Mouse (Mus musculus): ENCODE measurements at regions not wholly inside any gene's neighbourhood (a gene's known extent, or its start where the extent isn't known, plus 50 kb on each side); places are given as distances from the start of the nearest gene placed in this dataset.

- TF ChIP-seq CTCF (conservative IDR thresholded peaks at IDR 0.05; ENCODE audit: low read length) (no peak), NANOG (IDR thresholded peaks at IDR 0.05; ENCODE audit: borderline replicate concordance, low read length) (no peak)
These were observed 381.9 kb downstream of the Hdgfl1 start for GRCm38 (mm10) chr13:26387861-26388621.
